Mouse (Mus musculus) midbrain, embryonic 12.5 days (tissue): ENCODE measurements around the gene Trpv6. TPM values are rescaled to one million over a fixed set of nuclear protein-coding genes. Genes with fewer than 3 reads are reported as not detected.

Experiments
- ATAC-seq: fragments of 200-750 bp; cut with Nextera tagmentation; 2 replicates; pipeline ENCODE4 v1.8.0; 2017; ENCODE audit warnings: low read depth, moderate TSS enrichment, moderate library complexity; ENCODE audit not compliant: low FRiP score
- H3K27ac ChIP-seq: fragments of 300-500 bp; sonication (generic); replicated peaks from 2 replicates; pipeline ENCODE4 v1.5.1; 2016; ENCODE audit warnings: mild to moderate bottlenecking
- H3K27me3 ChIP-seq: fragments of 300-500 bp; sonication (generic); 2 replicates; pipeline ENCODE4 v1.6.1; 2016; ENCODE audit warnings: mild to moderate bottlenecking
- H3K36me3 ChIP-seq: fragments of 300-500 bp; sonication (generic); 2 replicates; pipeline ENCODE4 v1.6.1; 2016
- H3K4me1 ChIP-seq: fragments of 300-500 bp; sonication (generic); 2 replicates; pipeline ENCODE4 v1.6.1; 2016
- H3K4me2 ChIP-seq: fragments of 300-500 bp; sonication (generic); replicated peaks from 2 replicates; pipeline ENCODE4 v1.6.1; 2016; ENCODE audit warnings: mild to moderate bottlenecking, moderate library complexity
- H3K4me3 ChIP-seq: fragments of 300-500 bp; sonication (generic); 2 replicates; pipeline ENCODE4 v1.5.1; 2016; ENCODE audit warnings: mild to moderate bottlenecking
- H3K9ac ChIP-seq: fragments of 300-500 bp; sonication (generic); replicated peaks from 2 replicates; pipeline ENCODE4 v1.6.1; 2016; ENCODE audit warnings: mild to moderate bottlenecking, moderate library complexity
- H3K9me3 ChIP-seq: fragments of 300-500 bp; sonication (generic); 2 replicates; pipeline ENCODE4 v1.6.1; 2016; ENCODE audit warnings: mild to moderate bottlenecking
- WGBS: fragments of 180-500 bp; shearing (Covaris S2); methylation state at CpG from one replicate; pipeline ENCODE4 v1.1.7; 2016; 5-methylcytosine and 5-hydroxymethylcytosine counted together
- polyA plus RNA-seq: library from polyadenylated mRNA; unstranded; fragments of >200 nt; fragmentation: Nextera tagmentation; extraction: Ambion mirVana; gene quantifications from 2 replicates; pipeline ENCODE4 v1.2.1, GENCODE M21; 2016

The Trpv6 gene
- polyA plus RNA-seq, 1 experiment from 2014 or later, result 0.37 TPM

DNA sequence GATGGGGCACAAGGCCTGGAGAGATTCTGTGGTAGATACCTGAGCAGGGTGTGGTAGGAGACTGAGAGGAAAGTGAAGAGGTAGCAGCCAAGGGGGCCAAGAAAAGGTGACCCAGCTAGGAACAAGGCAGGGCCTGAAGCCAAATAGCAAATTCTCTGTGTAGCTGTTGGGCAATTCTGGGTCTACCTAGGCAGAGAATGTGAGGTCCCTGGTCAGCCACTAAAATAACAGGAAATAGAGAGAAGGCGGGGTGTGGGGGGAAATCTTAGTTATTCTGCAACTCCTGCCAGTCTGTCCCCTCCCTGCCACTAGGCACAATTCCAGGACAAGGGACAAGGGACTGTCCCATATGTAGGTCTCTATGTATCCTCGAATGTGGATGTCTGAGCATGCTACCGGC lies 7.0 kb upstream of the Trpv6 start:
- Histone ChIP-seq H3K4me2 (no peak overlapping the region), H3K27ac (no peak overlapping the region), H3K4me1 (no peaks in the 10 kb centered on the region), H3K36me3 (no peaks in the 10 kb centered on the region), H3K27me3 (no peaks in the 10 kb centered on the region), H3K9me3 (no peaks in the 10 kb centered on the region), H3K4me3 (no peak overlapping the region), H3K9ac (no peak overlapping the region)
- 90% methylated on average over 3 of the region's 3 CpGs for WGBS
- no peak for ATAC-seq

DNA sequence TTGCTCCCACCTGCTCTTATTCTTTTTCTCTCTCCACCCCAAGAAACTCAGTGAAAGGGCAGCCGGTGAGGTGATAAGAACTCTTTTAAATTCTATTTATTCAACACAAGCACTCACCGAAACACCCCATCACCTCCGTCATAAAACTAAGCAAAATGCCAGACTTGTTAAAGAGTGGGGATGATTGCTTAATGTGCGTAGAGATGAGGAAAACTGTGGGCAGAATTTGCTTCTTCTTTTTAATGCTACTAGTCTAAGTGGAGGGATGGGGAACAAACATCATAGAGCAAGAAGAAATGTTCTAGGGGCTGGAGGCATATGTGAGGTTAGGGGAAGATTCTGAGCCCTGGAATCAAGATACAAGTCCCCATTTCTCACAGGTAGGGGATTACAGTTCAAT lies 6.6 kb upstream of the Trpv6 start:
- Histone ChIP-seq H3K36me3 (no peaks in the 10 kb centered on the region), H3K27ac (no peak overlapping the region), H3K9me3 (no peaks in the 10 kb centered on the region), H3K4me1 (no peaks in the 10 kb centered on the region), H3K4me2 (no peak overlapping the region), H3K9ac (no peak overlapping the region), H3K4me3 (no peak overlapping the region), H3K27me3 (no peaks in the 10 kb centered on the region)
- ATAC-seq, result no peak
- 88% methylated on average over 4 of the region's 4 CpGs for WGBS

DNA sequence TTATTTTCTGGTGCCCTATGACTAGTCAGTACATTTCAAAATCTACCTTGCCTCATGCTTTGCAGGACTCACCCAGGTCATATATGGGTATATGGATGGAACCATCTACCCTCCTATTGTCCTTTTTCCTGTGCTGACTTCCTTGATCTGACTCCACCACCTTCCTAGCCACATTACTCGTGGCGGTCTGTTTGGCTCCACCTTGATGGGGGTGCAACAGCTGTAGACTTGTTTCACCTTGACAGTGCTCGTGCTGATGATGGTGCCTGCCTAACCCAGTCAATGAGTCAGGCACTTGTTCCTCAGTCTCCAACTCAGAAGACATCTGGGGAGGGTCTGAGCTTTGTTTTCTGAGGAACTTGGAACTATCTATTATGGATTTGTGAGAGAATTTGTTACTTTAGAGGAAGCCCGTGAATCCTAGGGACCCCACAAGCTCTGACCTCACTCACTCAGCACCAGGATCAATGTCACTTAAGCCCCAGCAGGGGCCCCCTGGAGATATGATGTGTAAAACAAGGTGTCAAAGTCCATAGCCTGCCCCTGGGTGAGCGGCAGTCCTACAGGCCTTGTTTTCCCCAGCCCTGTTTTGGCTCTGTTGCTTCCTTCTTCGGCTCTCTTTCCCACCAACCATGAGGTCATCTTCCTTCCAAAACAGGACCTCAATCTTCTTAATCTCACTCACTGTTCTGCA lies 5.1 kb upstream of the Trpv6 start:
- Histone ChIP-seq H3K4me2 (no peak overlapping the region), H3K9ac (no peak overlapping the region), H3K9me3 (no peaks in the 10 kb centered on the region), H3K4me1 (no peaks in the 10 kb centered on the region), H3K4me3 (no peak overlapping the region), H3K36me3 (no peaks in the 10 kb centered on the region), H3K27me3 (no peaks in the 10 kb centered on the region), H3K27ac (no peak overlapping the region)
- ATAC-seq, result no peak
- WGBS, result 84% methylated on average over 6 of the region's 6 CpGs

DNA sequence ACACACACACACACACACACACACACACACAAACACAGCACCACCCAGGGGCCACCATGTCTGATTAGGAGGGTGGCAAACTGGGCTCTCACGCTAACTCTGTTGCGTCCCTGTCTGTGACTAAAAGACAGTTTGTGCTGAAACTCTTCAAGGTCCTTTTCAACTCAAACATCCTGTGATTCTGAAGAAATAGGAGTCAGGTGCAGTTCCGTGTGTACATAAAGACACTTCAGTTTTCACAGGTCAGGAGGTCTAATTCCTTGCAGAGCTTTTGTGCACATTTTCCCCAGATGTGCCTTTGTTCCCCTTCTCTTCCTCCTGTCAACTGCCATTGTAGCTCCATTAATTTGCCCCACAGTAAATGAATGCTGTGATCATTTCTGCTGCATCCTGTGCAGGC lies 4.2 kb upstream of the Trpv6 start:
- no peaks in the 10 kb centered on the region for H3K4me1 ChIP-seq
- WGBS, result 66% methylated on average over 3 of the region's 3 CpGs
- no peaks in the 10 kb centered on the region for H3K36me3 ChIP-seq
- no peak for ATAC-seq
- no peak overlapping the region for H3K9ac ChIP-seq
- H3K4me2 ChIP-seq, result no peak overlapping the region
- no peak overlapping the region for H3K27ac ChIP-seq
- no peak overlapping the region for H3K4me3 ChIP-seq
- H3K27me3 ChIP-seq, result no peaks in the 10 kb centered on the region
- H3K9me3 ChIP-seq, result no peaks in the 10 kb centered on the region

DNA sequence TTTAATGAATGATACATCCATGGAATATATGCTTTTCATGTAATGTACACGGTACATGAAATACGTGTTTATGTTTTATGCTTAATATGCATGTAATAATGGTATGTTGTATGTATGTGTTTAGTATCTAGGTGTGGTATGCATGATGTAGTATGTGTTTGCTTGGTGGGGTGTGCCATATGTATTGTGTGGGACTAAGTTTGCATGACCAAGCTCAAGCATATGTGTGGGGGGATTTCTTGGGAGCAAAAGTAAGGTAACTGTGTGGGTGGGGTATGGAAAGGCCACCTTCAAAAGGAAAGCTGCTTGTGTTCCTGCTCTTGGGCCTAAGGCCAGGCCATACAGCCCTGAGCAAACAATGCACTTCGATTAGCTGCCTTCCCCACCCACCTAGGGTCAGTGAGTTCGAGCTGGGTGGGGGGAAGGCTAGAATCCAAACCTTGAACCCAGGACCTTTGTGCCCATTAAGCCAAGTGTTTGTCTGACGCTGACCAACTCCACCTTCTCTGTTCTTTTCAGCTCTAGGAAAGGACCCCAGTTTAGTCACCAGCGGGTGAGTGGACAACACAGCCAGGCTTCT lies 1.8 kb upstream of the Trpv6 start:
- no peak overlapping the region for H3K4me2 ChIP-seq
- no peak overlapping the region for H3K9ac ChIP-seq
- H3K4me3 ChIP-seq, result no peak overlapping the region
- no peak for ATAC-seq
- WGBS, result 80% methylated on average over 6 of the region's 6 CpGs
- no peaks in the 10 kb centered on the region for H3K27me3 ChIP-seq
- H3K4me1 ChIP-seq, result no peaks in the 10 kb centered on the region
- no peak overlapping the region for H3K27ac ChIP-seq
- H3K9me3 ChIP-seq, result no peaks in the 10 kb centered on the region
- H3K36me3 ChIP-seq, result no peaks in the 10 kb centered on the region

DNA sequence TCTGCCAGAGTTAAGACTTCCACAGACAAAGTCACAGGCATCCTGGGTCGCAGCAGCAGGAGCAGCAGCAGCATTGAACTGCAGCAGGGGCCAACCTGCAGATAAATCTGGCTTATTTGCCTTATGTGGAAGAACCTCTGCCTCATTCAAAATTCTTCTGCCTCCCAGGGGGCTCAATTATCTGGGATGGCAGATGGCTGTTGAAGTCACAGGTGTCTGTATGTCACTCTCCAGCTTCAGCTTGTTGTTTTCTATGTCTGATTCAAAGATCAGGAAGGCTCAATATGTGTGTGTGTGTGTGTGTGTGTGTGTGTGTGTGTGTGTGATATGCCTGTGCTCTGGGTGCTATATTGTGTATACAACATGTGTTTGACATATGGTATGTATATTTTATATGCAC lies 1.2 kb upstream of the Trpv6 start:
- no peaks in the 10 kb centered on the region for H3K4me1 ChIP-seq
- no peak overlapping the region for H3K4me2 ChIP-seq
- ATAC-seq, result peak; percentile 61
- 34% methylated on average over 1 of the region's 1 CpGs for WGBS
- no peaks in the 10 kb centered on the region for H3K9me3 ChIP-seq
- no peaks in the 10 kb centered on the region for H3K36me3 ChIP-seq
- no peak overlapping the region for H3K27ac ChIP-seq
- no peaks in the 10 kb centered on the region for H3K27me3 ChIP-seq
- H3K9ac ChIP-seq, result no peak overlapping the region
- H3K4me3 ChIP-seq, result no peak overlapping the region

DNA sequence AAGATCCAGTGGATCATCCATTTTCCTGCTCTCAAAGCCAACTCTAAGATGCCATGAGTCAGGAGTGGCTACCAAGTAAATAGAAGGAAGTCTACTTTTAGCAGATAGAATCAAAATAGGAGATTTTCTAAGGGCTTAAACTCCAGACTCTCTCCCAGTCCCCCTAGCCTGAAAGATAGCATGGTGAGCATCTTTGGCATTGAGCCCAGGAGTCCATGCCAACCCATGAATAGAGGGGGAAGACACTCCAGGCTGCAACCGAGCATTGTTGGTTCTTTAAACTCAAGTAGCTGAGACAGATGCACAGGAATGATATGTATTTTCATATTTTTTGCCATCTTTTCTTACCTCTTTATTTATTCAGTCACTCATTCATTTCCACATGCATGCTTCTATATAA lies 994 bp downstream of the Trpv6 start:
- ATAC-seq, result no peak
- Histone ChIP-seq H3K27ac (no peak overlapping the region), H3K4me2 (no peak overlapping the region), H3K4me1 (no peaks in the 10 kb centered on the region), H3K9me3 (no peaks in the 10 kb centered on the region), H3K36me3 (no peaks in the 10 kb centered on the region), H3K9ac (no peak overlapping the region), H3K4me3 (no peak overlapping the region), H3K27me3 (no peaks in the 10 kb centered on the region)
- WGBS, result 57% methylated on average over 1 of the region's 1 CpGs

DNA sequence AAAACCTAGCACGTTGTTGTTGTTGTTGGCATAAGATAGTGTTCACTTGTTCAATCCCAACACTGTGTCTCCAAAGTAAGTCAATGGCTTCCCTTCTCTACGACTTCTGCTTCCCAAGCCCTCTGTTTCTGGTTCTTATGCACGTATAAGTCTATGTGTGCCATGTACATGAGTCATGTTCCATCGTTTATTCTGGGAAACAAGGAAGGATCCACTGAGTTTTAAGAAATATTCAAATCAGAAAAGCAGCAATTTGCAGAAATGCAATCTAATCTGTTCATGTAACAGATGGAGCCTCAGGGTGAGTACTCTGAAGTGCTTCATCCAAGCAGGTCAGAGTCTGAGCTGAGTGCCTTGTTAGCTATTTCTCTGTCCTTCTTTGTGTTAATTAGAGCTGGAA lies 4.7 kb downstream of the Trpv6 start:
- 83% methylated on average over 4 of the region's 4 CpGs for WGBS
- Histone ChIP-seq H3K27ac (no peak overlapping the region), H3K4me1 (no peaks in the 10 kb centered on the region), H3K9me3 (no peaks in the 10 kb centered on the region), H3K4me3 (no peak overlapping the region), H3K9ac (no peak overlapping the region), H3K4me2 (no peak overlapping the region), H3K27me3 (no peaks in the 10 kb centered on the region), H3K36me3 (no peaks in the 10 kb centered on the region)
- ATAC-seq, result no peak

DNA sequence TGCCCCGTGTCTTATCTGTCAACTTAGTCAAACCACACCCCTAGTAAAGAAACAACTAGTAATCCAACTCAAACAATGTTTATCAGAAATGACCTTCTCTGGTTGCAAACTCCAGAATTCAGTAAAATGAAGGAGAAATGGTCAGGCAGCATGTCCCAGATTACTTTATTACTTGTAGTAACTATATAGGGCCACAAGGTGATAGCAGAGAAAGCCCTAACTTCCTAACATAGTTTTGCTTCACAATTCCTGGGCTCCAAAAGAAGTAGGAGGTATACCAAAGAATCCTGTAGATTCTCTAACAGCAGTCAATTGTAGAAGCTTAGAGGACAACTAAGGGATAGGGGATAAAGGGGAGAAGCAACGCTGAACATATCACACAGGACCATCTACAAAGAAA lies 5.4 kb downstream of the Trpv6 start:
- 71% methylated on average over 2 of the region's 2 CpGs for WGBS
- ATAC-seq, result no peak
- no peaks in the 10 kb centered on the region for H3K27me3 ChIP-seq
- H3K4me3 ChIP-seq, result no peak overlapping the region
- no peaks in the 10 kb centered on the region for H3K9me3 ChIP-seq
- H3K4me1 ChIP-seq, result no peaks in the 10 kb centered on the region
- no peak overlapping the region for H3K4me2 ChIP-seq
- no peaks in the 10 kb centered on the region for H3K36me3 ChIP-seq
- no peak overlapping the region for H3K9ac ChIP-seq
- H3K27ac ChIP-seq, result no peak overlapping the region

DNA sequence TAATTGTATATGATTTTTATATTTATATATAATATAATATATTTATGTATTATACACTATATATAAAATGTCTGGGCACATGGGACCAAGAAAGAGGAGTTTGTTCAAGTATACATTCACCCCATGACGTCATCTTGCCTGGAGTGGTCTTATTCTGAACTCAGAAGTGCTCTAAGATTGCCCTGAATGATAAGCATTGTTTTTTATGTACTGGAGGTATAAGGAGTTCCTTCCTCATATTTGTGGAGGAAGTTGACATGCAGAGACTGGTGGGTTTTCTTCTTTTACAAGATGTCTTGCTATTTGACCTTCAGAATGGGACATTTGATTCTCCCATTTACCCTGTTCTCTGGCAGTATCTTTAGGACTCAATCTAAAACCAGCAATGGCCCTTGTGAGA lies 8.0 kb downstream of the Trpv6 start:
- Histone ChIP-seq H3K9ac (no peak overlapping the region), H3K4me2 (no peak overlapping the region), H3K27me3 (no peaks in the 10 kb centered on the region), H3K36me3 (no peaks in the 10 kb centered on the region), H3K9me3 (no peaks in the 10 kb centered on the region), H3K4me3 (no peak overlapping the region), H3K4me1 (no peaks in the 10 kb centered on the region), H3K27ac (no peak overlapping the region)
- WGBS, result 81% methylated on average over 1 of the region's 1 CpGs
- ATAC-seq, result no peak

DNA sequence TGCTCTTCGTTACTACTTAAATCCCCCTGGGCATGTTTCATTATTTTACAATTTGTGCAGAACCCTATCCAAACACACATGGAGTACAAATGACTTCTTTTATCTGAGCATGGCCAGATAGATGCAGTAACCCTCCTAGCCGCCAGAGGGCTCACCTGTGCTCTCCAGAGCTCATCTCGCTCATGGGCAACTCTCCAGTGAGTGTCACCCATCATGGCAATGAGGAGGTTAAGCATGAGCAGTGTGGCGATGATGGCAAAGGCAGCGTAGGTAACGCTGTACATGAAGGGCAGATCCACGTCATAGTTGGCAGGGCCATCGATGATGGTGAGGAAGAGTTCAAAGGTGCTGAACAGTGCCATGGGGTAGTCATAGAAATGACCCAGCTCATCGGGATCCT lies 13.5 kb downstream of the Trpv6 start:
- Histone ChIP-seq H3K27ac (no peak overlapping the region), H3K4me1 (no peaks in the 10 kb centered on the region), H3K36me3 (0 out of 2 replicates have a peak, but pooled peaks cover 7% of the 10 kb centered on the region), H3K27me3 (no peaks in the 10 kb centered on the region), H3K9me3 (no peaks in the 10 kb centered on the region), H3K4me2 (no peak overlapping the region), H3K4me3 (no peak overlapping the region), H3K9ac (no peak overlapping the region)
- 67% methylated on average over 9 of the region's 9 CpGs for WGBS
- ATAC-seq, result peak; percentile 24; the same call in 1 of the 2 replicates

DNA sequence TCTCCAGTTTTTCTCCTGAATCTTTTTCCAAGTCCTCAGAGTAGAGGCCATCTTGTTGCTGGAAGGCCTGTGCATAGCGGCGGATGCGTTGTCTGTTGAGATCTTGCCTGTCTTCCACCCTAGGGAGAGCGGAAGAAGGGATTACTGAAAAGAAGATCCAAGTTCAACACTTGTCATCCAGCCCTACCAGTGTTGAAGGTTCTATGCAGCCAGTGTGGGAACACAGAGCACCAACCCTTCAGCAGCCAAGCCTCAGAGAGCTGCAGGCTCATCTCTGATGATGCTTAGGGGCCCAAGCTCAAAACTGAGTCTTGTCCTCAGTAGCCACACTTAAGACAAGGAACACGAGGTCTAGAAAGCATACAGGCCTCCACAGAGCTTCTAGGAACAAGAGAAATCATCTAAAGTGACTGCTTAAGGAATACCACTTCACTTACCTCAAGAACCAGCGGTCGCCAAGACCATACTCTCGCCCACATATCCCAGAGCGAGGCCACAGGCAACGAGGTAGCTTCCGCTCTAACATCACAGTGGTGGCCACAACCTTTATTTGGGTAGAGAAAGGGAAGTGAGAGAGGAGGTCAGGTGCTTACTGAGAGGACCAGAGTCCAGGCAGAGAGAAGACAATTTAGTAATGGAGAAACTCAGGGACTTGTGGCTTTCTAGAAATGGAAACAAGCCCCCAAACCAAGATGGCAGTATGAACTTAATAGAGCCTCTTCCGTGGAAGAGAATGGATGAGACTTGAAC lies 14.8 kb downstream of the Trpv6 start:
- no peak overlapping the region for H3K4me3 ChIP-seq
- H3K4me1 ChIP-seq, result no peaks in the 10 kb centered on the region
- no peak overlapping the region for H3K4me2 ChIP-seq
- no peak overlapping the region for H3K27ac ChIP-seq
- no peak overlapping the region for H3K9ac ChIP-seq
- WGBS, result 91% methylated on average over 12 of the region's 12 CpGs
- 0 out of 2 replicates have a peak, but pooled peaks cover 7% of the 10 kb centered on the region for H3K36me3 ChIP-seq
- ATAC-seq, result no peak
- H3K27me3 ChIP-seq, result no peaks in the 10 kb centered on the region
- H3K9me3 ChIP-seq, result no peaks in the 10 kb centered on the region
